Mouse (Mus musculus) gastrocnemius, adult 2 months (tissue): Measurements from ENCODE around the gene Olfr891. TPM values are rescaled to one million over a fixed set of nuclear protein-coding genes. Genes with fewer than 3 reads are reported as not detected.
"Not testable (repeated sequence)": the region's sequence is repeated elsewhere in the genome, so short reads cannot be mapped to it uniquely, and the experiment has no call there.

ENCODE experiments used
- DNase-seq: peaks from one replicate; pipeline ENCODE4 v3.0.0; 2022
- H3K27ac ChIP-seq: fragments of 200-600 bp; 2 replicates; pipeline ENCODE4 v1.8.1; 2022; ENCODE audit warnings: mild to moderate bottlenecking
- H3K4me3 ChIP-seq: fragments of 200-600 bp; 2 replicates; pipeline ENCODE4 v1.8.1; 2022; ENCODE audit warnings: mild to moderate bottlenecking, moderate library complexity
- CTCF ChIP-seq: fragments of 200-600 bp; IDR thresholded peaks from 2 replicates; pipeline ENCODE4 v1.8.1; 2022; ENCODE audit warnings: antibody characterized with exemption, mild to moderate bottlenecking, moderate library complexity
- intact Hi-C: fragments of 180-260 bp; cut with DNase I; formaldehyde crosslinking; loops from one replicate; pipeline ENCODE4 v1.15.1; 2025
- long read RNA-seq, 2 experiments: library from polyadenylated mRNA; stranded (forward); transcript quantifications; one replicate each; pipeline ENCODE4 v2.0.0; 2021
- total RNA-seq, 2 experiments: library from RNA; stranded (reverse); gene quantifications; 2 replicates each; pipeline ENCODE4 v1.2.3; 2021

Olfr891 gene
- not detected for total RNA-seq
- long read RNA-seq, experiment 1: 0 reads
- long read RNA-seq, experiment 2: 0 reads

DNA sequence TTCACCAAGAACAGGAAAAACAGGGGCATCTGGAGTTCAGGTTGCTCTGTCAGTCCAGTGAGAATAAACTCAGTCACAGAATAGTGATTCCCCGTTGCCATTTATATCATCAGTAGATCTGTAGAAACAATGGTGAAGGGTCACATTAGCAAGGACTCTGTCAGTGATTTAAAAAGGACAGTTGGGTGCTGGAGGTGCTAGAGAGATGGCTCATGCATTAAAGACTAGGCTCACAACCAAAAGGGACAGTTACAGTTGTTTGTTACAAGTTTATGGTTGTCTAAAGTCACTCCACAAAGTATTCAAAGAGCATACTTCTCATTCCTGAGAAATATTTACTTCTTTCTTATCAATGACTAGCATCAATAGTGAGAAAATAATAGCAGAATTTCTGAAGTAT, at the start of gene Olfr891:
Gene Olfr891, minus strand, starts transcription at position 101 of the 400 bp plus-strand sequence.
- no peak within 1 kb of the TSS for H3K27ac ChIP-seq
- no peak for TF ChIP-seq CTCF
- no peak within 1 kb of the TSS for H3K4me3 ChIP-seq
- intact Hi-C loops: no loop called here
- DNase-seq: no peak

DNA sequence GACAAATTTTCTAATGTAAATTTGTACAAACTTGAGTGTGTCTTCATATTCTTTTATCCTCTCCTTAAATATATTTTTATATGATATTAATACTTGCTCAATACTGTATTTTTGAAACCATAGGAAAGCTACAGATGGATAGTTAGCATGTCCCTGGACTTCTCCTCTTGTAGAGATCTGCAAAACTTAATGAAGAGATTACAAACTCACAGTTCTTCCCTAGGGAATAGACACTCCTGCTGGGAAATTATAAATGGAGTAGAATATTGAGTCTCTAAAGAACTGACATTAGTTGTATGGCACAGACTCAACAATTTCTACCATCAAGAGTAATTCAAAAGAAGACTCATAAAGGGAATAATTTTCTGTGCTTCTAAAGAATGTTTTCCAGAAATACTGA, 37.1 kb upstream of the Olfr891 start, which contains the start of gene Olfr894:
Gene Olfr894, plus strand, starts transcription at position 301 of the 400 bp plus-strand sequence.
- intact Hi-C loops: no loop called here
- no peak for DNase-seq
- TF ChIP-seq CTCF: no peak
- no peak within 1 kb of the TSS for H3K27ac ChIP-seq
- no peak within 1 kb of the TSS for H3K4me3 ChIP-seq

DNA sequence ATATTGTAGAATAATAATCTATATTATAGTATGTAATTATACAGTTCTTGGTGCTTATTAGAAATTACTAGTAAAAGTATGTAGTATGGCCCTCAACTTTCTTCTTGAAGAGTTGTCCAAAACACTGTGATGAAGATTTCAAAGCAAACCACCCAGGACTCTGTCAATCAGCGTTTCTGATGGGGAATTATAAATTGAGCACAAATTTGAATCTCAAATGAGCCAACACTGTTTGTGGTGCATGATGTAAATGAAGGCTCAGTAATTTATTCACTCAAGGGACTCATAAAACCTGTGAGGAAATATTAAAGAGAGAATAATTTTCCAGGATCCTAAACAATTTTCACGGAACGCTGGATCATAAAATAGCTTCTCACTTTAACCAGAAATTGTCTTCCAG, 27.4 kb upstream of the Olfr891 start, which contains the start of gene Olfr893:
Gene Olfr893, plus strand, starts transcription at position 301 of the 400 bp plus-strand sequence.
- DNase-seq: no peak
- no peak for TF ChIP-seq CTCF
- intact Hi-C loops: no loop called here
- no peak within 1 kb of the TSS for H3K4me3 ChIP-seq
- H3K27ac ChIP-seq: no peak within 1 kb of the TSS

DNA sequence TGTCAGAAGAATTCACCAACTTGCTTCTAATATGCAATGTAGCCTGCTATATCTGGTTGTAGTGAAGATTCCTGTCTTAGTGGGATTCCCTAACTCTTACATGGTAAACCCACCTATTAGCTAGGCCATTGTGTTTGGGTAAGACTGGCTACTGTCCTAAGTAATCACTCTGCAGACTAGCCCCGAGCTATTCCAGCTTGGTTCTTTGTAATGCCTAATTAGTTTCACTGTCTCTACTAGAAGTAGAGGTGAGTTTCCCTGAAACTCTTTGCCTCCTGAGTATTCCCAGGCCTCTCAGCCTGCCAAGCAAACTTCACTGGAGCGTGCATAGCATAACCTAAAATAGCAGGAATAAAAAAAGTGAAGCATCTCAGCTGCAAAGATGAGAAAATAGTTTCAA, 12.3 kb downstream of the Olfr891 start:
- not testable (repeated sequence) for H3K4me3 ChIP-seq, H3K27ac ChIP-seq, DNase-seq
- intact Hi-C loops: loop anchor here (5.0 kb wide), 1 partner anchor 114 kb away; no protein-coding TSS in a partner anchor

DNA sequence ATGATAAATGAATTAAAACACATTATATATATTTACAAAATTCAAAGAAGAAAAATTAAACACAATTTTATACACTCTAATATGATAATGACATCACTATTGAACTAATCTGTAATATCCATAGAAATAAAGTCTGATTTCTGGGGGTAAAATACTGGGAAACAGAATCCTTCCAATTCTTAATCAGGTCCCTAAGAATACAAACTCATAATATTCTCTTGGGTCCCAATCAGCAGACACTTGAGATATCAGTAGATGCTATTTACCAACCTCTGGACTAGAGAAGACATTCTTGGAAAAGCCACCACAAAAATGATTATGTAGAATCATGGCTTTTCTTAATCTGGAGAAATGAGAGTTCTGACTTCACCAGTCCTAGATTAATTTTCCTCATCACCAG, 38.4 kb downstream of the Olfr891 start, which contains the start of gene Olfr890:
Gene Olfr890, plus strand, starts transcription at position 301 of the 400 bp plus-strand sequence.
- TF ChIP-seq CTCF: no peak
- no peak for DNase-seq
- H3K4me3 ChIP-seq: no peak within 1 kb of the TSS
- intact Hi-C loops: loop anchor here (5.0 kb wide), 1 partner anchor 240 kb away; no protein-coding TSS in a partner anchor
- no peak within 1 kb of the TSS for H3K27ac ChIP-seq

Other genes starting within 250 kb of the Olfr891 start
- gene Olfr881, start 189.0 kb downstream of the Olfr891 start, total RNA-seq: not detected
- not detected for gene Olfr883, start 155.0 kb downstream of the Olfr891 start, total RNA-seq
- not detected for gene Olfr884, start 134.3 kb downstream of the Olfr891 start, total RNA-seq
- gene Olfr885, start 119.5 kb downstream of the Olfr891 start, total RNA-seq: not detected
- not detected for gene Olfr887, start 96.7 kb downstream of the Olfr891 start, total RNA-seq
- not detected for gene Olfr888, start 72.7 kb downstream of the Olfr891 start, total RNA-seq
- not detected for gene Olfr889, start 65.6 kb downstream of the Olfr891 start, total RNA-seq
- gene Olfr890, start 38.3 kb downstream of the Olfr891 start, total RNA-seq: not detected
- not detected for gene Olfr893, start 27.5 kb upstream of the Olfr891 start, total RNA-seq
- not detected for gene Olfr894, start 37.2 kb upstream of the Olfr891 start, total RNA-seq
- not detected for gene Olfr143, start 72.0 kb upstream of the Olfr891 start, total RNA-seq
- gene Olfr895, start 87.0 kb upstream of the Olfr891 start, total RNA-seq: not detected
- not detected for gene Olfr896-ps1, start 110.3 kb upstream of the Olfr891 start, total RNA-seq
- not detected for gene Olfr25, start 148.2 kb upstream of the Olfr891 start, total RNA-seq
- not detected for gene Olfr898, start 167.6 kb upstream of the Olfr891 start, total RNA-seq
- not detected for gene Olfr250, start 186.1 kb upstream of the Olfr891 start, total RNA-seq
- gene Olfr251, start 196.3 kb upstream of the Olfr891 start, total RNA-seq: not detected
- gene Olfr147, start 220.9 kb upstream of the Olfr891 start, total RNA-seq: not detected
- not detected for gene Olfr901, start 248.6 kb upstream of the Olfr891 start, total RNA-seq